Mouse (Mus musculus): ENCODE data around the gene Drd4. TPM values are rescaled to one million over a fixed set of nuclear protein-coding genes. Genes with fewer than 3 reads are reported as not detected.
A peak's percentile ranks its signal among the peaks of the same experiment; 100 is the strongest.

Gene Drd4
- polyA plus RNA-seq, 1 experiment from 2014 or later = 0.14 TPM

DNA sequence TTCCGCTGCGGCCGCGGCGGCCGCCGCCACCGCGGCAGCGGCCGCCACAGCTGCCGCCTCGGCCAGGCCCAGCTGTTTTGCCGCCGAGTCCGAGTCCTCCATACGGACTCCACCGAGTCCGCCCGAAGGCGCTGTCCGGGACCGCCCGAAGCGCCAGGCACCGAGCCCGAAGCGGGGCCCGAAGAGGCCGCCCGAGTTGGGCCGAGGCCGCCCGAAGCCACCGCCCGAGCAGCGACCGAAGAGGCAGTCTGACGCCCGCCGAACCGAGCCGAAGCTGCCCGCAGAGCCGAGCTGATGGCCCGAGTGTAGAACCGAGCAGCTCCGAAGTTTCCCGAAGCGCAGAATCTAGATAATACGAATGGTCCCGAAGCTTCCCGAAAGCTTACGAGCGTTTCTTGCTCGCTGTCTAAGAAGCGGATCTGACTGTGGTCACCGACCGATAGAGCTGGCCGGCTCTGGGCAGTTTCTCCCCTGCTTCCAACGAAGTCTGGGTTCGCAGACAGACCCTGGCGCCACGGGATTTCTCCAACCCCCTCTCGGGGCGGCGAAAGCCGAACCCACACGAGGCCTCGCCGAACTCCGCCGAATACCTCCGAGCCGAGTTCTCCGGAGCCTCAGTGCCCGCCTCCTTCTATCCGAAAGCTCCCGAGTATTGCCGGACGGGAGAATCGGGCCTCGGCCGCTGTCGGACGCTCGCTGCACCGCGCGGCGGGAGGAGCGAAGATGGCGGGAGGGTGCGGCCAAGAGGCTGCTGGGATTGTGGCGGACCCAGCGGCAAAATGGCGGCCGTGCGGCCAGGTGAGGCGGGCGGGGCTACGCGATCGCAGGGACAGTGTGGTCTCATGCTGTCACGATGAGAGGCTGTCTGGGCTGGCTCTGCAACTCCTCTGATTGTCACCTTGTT lies 35.9 kb downstream of the Drd4 start, which contains the start of the genes Deaf1 and Tmem80:
TSS of gene Deaf1 (minus strand) at position 222 of the 904 bp plus-strand sequence.
TSS of gene Tmem80 (plus strand) at position 271 of the 904 bp plus-strand sequence.
- H3K27me3 ChIP-seq (ENCODE audit: control insufficient read depth, insufficient read depth, low read length) = no peaks in the 10 kb centered on the region
- H3K27ac ChIP-seq (ENCODE audit: low read depth, low read length) = peak within 1 kb of the TSS; percentile 96
- peaks cover 2% of the 10 kb centered on the region for H3K36me3 ChIP-seq (ENCODE audit: control insufficient read depth, insufficient read depth, low read length)
- under 1% methylated on average over 104 of the region's 105 CpGs for WGBS
- peaks cover 24% of the 10 kb centered on the region for H3K4me1 ChIP-seq (ENCODE audit: control insufficient read depth, insufficient read depth, low read length)
- H3K4me3 ChIP-seq (ENCODE audit: low read depth, low read length) = peak within 1 kb of the TSS; percentile 61
- H3K9ac ChIP-seq (ENCODE audit: low read length) = peak within 1 kb of the TSS; percentile 93
- ATAC-seq (ENCODE audit: low FRiP score) (peak; percentile 95), DNase-seq (ENCODE audit: low spot score, missing footprints) (peak; percentile 99)
- peak within 1 kb of the TSS; percentile 97 for H3K4me2 ChIP-seq
- H3K9me3 ChIP-seq (ENCODE audit: control insufficient read depth, low read length) = no peaks in the 10 kb centered on the region

DNA sequence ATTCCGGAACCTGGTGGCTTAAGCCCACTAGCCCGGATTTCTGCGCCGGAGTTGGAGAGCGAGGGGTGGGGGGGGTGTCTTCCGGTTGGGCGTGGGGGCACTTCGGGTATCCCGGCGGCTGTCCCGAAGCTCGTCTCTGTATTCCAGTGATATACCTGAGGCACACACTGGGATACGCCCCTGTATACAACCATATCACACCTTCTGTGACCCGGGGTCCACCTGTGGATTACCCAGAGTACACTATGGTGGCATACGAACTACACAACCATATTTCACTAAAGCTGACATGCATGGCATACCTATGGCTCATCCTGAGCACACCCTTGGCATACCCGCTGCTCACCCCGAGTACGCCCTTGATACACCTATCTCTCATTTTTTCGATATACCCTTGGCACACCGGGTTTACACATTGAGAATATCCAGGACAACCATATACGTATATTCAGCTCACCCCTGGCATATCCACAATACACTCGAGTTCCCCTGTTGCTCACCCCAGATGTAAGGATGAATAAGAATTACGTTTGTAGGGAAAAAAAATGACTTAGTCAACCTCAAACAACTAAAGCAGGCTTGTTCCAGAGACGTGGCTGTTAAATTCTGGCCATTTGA lies 36.7 kb downstream of the Drd4 start:
- Histone ChIP-seq H3K9ac (ENCODE audit: low read length) (peak overlapping the region; percentile 93), H3K4me3 (ENCODE audit: low read depth, low read length) (peak overlapping the region; percentile 61), H3K4me2 (peak overlapping the region; percentile 97), H3K27ac (ENCODE audit: low read depth, low read length) (peak overlapping the region; percentile 96), H3K4me1 (ENCODE audit: control insufficient read depth, insufficient read depth, low read length) (peaks cover 24% of the 10 kb centered on the region), H3K9me3 (ENCODE audit: control insufficient read depth, low read length) (no peaks in the 10 kb centered on the region), H3K27me3 (ENCODE audit: control insufficient read depth, insufficient read depth, low read length) (no peaks in the 10 kb centered on the region), H3K36me3 (ENCODE audit: control insufficient read depth, insufficient read depth, low read length) (peaks cover 7% of the 10 kb centered on the region)
- peak; percentile 27 for ATAC-seq (ENCODE audit: low FRiP score)
- DNase-seq (ENCODE audit: low spot score, missing footprints) = peak; percentile 92
- 20% methylated on average over 24 of the region's 24 CpGs for WGBS

DNA sequence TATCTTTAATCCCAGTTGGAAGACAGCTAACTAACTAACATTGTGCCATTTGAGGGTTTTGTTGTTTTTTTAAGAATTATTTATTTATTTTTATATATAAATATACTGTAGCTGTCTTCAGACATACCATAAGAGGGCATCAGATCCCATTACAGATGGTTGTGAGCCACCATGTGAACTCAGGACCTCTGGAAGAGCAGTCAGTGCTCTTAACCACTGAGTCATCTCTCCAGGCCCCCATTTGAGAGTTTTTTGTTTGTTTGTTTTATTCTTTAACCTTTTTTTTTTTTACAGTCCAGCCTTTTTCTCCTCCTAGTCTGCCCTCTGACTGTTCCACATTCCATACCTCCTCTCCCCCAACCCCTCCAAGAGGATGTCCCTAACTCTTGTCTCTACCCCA lies 38.9 kb downstream of the Drd4 start:
- no peaks in the 10 kb centered on the region for H3K27me3 ChIP-seq (ENCODE audit: control insufficient read depth, insufficient read depth, low read length)
- H3K4me1 ChIP-seq (ENCODE audit: control insufficient read depth, insufficient read depth, low read length) = peaks cover 21% of the 10 kb centered on the region
- no peak overlapping the region for H3K27ac ChIP-seq (ENCODE audit: low read depth, low read length)
- H3K4me3 ChIP-seq (ENCODE audit: low read depth, low read length) = no peak overlapping the region
- H3K9ac ChIP-seq (ENCODE audit: low read length) = no peak overlapping the region
- DNase-seq (ENCODE audit: low spot score, missing footprints) (peak; percentile 67), ATAC-seq (ENCODE audit: low FRiP score) (no peak)
- H3K4me2 ChIP-seq = no peak overlapping the region
- no peaks in the 10 kb centered on the region for H3K9me3 ChIP-seq (ENCODE audit: control insufficient read depth, low read length)
- H3K36me3 ChIP-seq (ENCODE audit: control insufficient read depth, insufficient read depth, low read length) = peaks cover 7% of the 10 kb centered on the region; the same call in 1 of the 2 replicates

DNA sequence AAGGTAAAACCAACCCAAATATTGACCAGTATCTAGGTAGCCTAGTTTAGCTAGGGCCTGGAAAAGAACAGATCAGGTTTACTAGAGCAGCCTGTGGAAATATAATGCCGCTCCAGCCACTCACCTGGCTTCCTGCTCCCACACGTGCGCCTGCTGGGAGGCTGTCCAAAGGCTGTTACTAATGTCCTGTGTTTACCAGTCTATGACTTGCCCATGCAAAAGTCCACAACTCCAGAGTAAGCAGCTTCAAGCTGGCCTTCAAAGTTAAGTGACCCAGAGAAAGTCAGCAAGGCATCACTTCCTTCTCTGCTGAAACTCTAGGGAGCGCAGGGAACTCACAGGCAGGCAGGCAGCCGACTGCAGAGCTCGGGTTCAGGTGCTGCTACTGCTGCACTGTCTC lies 40.2 kb downstream of the Drd4 start:
- Histone ChIP-seq H3K27ac (ENCODE audit: low read depth, low read length) (no peak overlapping the region), H3K9ac (ENCODE audit: low read length) (0 out of 2 replicates have a peak overlapping the region, but pooled peaks have one; percentile 16), H3K9me3 (ENCODE audit: control insufficient read depth, low read length) (no peaks in the 10 kb centered on the region), H3K4me3 (ENCODE audit: low read depth, low read length) (no peak overlapping the region), H3K4me1 (ENCODE audit: control insufficient read depth, insufficient read depth, low read length) (peaks cover 9% of the 10 kb centered on the region), H3K27me3 (ENCODE audit: control insufficient read depth, insufficient read depth, low read length) (no peaks in the 10 kb centered on the region), H3K4me2 (no peak overlapping the region), H3K36me3 (ENCODE audit: control insufficient read depth, insufficient read depth, low read length) (peaks cover 7% of the 10 kb centered on the region; the same call in 1 of the 2 replicates)
- 87% methylated on average over 6 of the region's 6 CpGs for WGBS
- ATAC-seq (ENCODE audit: low FRiP score) = no peak
- no peak for DNase-seq (ENCODE audit: low spot score, missing footprints)

DNA sequence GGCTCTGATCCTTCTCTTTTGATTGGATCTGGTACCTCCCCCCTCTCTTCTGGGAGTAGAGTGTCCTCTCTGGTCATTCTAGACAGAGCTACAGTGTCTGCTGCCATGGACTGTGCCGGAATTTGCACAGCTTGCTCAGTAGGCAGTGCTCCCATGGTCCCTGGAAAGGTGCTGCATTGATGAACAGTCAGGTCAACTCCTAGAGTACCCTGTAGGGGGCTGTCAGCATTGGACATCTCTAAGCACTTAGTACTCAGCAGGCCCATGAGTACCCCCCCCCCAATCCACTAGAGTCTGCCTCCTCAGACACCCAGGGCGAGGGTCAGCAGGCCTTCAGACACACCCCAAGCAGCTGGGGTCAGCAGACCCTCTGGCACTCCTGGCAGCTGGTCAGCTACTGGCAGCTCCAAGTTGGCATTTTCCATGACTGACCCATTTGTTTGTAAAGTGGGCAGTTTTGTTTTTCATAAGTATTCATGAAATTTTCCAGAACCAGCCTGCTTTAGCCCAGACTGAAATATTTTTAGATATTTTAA lies 43.3 kb downstream of the Drd4 start:
- Histone ChIP-seq H3K4me3 (ENCODE audit: low read depth, low read length) (no peak overlapping the region), H3K4me1 (ENCODE audit: control insufficient read depth, insufficient read depth, low read length) (peaks cover 6% of the 10 kb centered on the region; the same call in 1 of the 2 replicates), H3K9me3 (ENCODE audit: control insufficient read depth, low read length) (no peaks in the 10 kb centered on the region), H3K27ac (ENCODE audit: low read depth, low read length) (no peak overlapping the region), H3K9ac (ENCODE audit: low read length) (no peak overlapping the region), H3K27me3 (ENCODE audit: control insufficient read depth, insufficient read depth, low read length) (peaks cover 3% of the 10 kb centered on the region; the same call in 1 of the 2 replicates), H3K4me2 (no peak overlapping the region), H3K36me3 (ENCODE audit: control insufficient read depth, insufficient read depth, low read length) (peaks cover 7% of the 10 kb centered on the region; the same call in 1 of the 2 replicates)
- ATAC-seq (ENCODE audit: low FRiP score) (no peak), DNase-seq (ENCODE audit: low spot score, missing footprints) (no peak)
- WGBS = 86% methylated on average over 2 of the region's 2 CpGs

DNA sequence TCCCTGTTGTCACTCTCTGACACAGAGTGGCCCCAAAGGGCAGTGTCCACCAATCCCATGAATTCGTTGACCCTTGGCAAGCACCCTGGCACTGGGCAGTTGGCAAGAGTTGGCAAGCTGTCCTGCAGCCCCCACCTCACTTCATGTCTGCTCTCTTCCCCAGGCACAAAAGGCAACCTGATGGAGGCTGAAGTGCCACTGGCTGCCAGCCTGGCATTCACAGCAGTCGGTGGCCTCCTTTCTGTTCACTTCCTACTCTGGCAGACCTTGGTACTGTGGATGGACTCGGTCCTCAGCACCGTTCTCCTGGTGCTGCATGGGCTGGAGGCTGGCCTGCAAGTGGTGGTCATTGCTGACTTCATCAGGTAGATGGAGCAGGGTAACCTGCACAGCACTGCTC lies 43.9 kb downstream of the Drd4 start:
- H3K27ac ChIP-seq (ENCODE audit: low read depth, low read length) = no peak overlapping the region
- ATAC-seq (ENCODE audit: low FRiP score) (no peak), DNase-seq (ENCODE audit: low spot score, missing footprints) (no peak)
- no peak overlapping the region for H3K9ac ChIP-seq (ENCODE audit: low read length)
- peaks cover 6% of the 10 kb centered on the region; the same call in 1 of the 2 replicates for H3K4me1 ChIP-seq (ENCODE audit: control insufficient read depth, insufficient read depth, low read length)
- H3K4me3 ChIP-seq (ENCODE audit: low read depth, low read length) = no peak overlapping the region
- no peaks in the 10 kb centered on the region for H3K9me3 ChIP-seq (ENCODE audit: control insufficient read depth, low read length)
- 92% methylated on average over 4 of the region's 4 CpGs for WGBS
- peaks cover 3% of the 10 kb centered on the region; the same call in 1 of the 2 replicates for H3K27me3 ChIP-seq (ENCODE audit: control insufficient read depth, insufficient read depth, low read length)
- H3K36me3 ChIP-seq (ENCODE audit: control insufficient read depth, insufficient read depth, low read length) = peaks cover 7% of the 10 kb centered on the region; the same call in 1 of the 2 replicates
- H3K4me2 ChIP-seq = no peak overlapping the region

DNA sequence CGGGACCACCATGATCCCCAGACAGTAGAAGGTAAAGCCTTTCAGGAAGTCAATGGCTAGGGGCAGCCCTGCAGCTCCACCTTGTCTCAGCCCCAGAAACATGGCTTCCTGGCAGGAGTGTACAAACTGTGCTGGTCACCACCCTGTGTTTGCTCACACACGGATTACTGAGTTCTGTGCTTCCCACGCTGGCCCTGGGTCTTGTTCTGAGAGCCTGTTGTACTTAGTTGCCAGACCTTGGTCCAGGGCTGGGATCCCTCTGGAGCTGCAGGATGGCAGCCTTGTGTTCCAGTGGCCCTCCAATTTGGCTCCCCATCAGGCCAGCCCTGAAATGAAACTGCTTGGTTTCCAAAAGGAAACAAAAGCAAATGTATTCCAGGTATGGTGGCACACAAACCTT lies 44.5 kb downstream of the Drd4 start:
- peaks cover 6% of the 10 kb centered on the region; the same call in 1 of the 2 replicates for H3K4me1 ChIP-seq (ENCODE audit: control insufficient read depth, insufficient read depth, low read length)
- H3K27me3 ChIP-seq (ENCODE audit: control insufficient read depth, insufficient read depth, low read length) = peaks cover 3% of the 10 kb centered on the region; the same call in 1 of the 2 replicates
- peak; percentile 65 for DNase-seq (ENCODE audit: low spot score, missing footprints)
- H3K4me2 ChIP-seq = no peak overlapping the region
- H3K9me3 ChIP-seq (ENCODE audit: control insufficient read depth, low read length) = no peaks in the 10 kb centered on the region
- WGBS = 86% methylated on average over 3 of the region's 3 CpGs
- no peak overlapping the region for H3K4me3 ChIP-seq (ENCODE audit: low read depth, low read length)
- peaks cover 7% of the 10 kb centered on the region; the same call in 1 of the 2 replicates for H3K36me3 ChIP-seq (ENCODE audit: control insufficient read depth, insufficient read depth, low read length)
- ATAC-seq (ENCODE audit: low FRiP score) = no peak
- no peak overlapping the region for H3K9ac ChIP-seq (ENCODE audit: low read length)
- H3K27ac ChIP-seq (ENCODE audit: low read depth, low read length) = no peak overlapping the region

DNA sequence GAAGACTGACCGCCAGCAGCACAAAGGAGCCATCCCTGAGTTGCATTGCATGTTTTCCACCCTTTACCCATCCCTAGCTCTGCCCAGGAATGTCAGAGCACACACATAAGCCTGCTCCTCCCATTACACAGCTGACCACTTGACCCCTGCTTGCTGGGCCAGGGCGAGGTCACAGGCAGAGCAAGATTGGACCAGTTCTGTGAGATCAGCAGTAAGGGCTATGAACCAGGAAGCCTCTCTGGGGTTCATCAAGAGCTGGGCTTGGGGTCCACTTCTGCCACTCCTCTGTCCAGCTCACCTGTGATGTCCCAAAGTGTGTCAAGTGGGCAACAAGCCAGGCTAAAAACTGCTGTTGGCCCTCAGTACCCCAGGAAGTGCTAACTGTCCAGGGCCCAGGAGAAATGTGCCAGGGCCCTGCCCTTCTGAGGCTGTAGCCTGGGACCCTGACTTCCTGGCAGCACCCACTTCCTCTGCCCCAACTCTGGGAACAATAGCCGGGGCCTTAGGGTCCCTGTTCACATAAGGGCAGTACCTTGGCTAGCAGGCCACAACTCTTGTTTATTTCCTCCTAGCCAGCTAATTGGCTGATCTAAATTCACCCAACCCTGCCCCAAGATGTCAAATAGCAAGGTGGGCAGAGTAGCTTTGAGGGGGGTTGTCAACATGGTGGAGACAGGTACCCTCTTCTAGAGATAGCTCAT lies 46.1 kb downstream of the Drd4 start:
- Histone ChIP-seq H3K27me3 (ENCODE audit: control insufficient read depth, insufficient read depth, low read length) (peaks cover 3% of the 10 kb centered on the region; the same call in 1 of the 2 replicates), H3K4me1 (ENCODE audit: control insufficient read depth, insufficient read depth, low read length) (peaks cover 6% of the 10 kb centered on the region; the same call in 1 of the 2 replicates), H3K27ac (ENCODE audit: low read depth, low read length) (no peak overlapping the region), H3K4me3 (ENCODE audit: low read depth, low read length) (no peak overlapping the region), H3K4me2 (no peak overlapping the region), H3K9ac (ENCODE audit: low read length) (no peak overlapping the region; the same call in 1 of the 2 replicates), H3K36me3 (ENCODE audit: control insufficient read depth, insufficient read depth, low read length) (peaks cover 6% of the 10 kb centered on the region; the same call in 1 of the 2 replicates), H3K9me3 (ENCODE audit: control insufficient read depth, low read length) (no peaks in the 10 kb centered on the region)
- DNase-seq (ENCODE audit: low spot score, missing footprints) (peak; percentile 81), ATAC-seq (ENCODE audit: low FRiP score) (no peak)
- WGBS = 82% methylated on average over 3 of the region's 3 CpGs
